Mouse (Mus musculus) neural tube, embryonic 14.5 days (tissue): ENCODE data around the gene Trove2. TPM values are rescaled to one million over a fixed set of nuclear protein-coding genes. Genes with fewer than 3 reads are reported as not detected.

ENCODE experiments used
- polyA plus RNA-seq: library from polyadenylated mRNA; unstranded; fragments of >200 nt; fragmentation: Nextera tagmentation; extraction: Ambion mirVana; gene quantifications from 2 replicates; pipeline ENCODE4 v1.2.1, GENCODE M21; 2014

Gene Trove2
- polyA plus RNA-seq, 1 experiment from 2014 or later = 25.4 TPM

Other genes with a start within 250 kb of the Trove2 start
- 10.1 and 12.3 TPM in 2 replicates for gene B3galt2, start 136.4 kb downstream of the Trove2 start, polyA plus RNA-seq
- gene Cdc73, start 74.2 kb downstream of the Trove2 start, polyA plus RNA-seq = 15.7 and 17.1 TPM in 2 replicates
- 98.7 and 110 TPM in 2 replicates for gene Glrx2, start 60.7 kb downstream of the Trove2 start, polyA plus RNA-seq
- gene Uchl5, start 204 bp upstream of the Trove2 start, polyA plus RNA-seq = 53.1 and 57.8 TPM in 2 replicates
- 99.3 and 103 TPM in 2 replicates for gene Rgs2, start 227.1 kb upstream of the Trove2 start, polyA plus RNA-seq